Mouse (Mus musculus) midbrain, embryonic 13.5 days (tissue): Measurements from ENCODE around the gene Krtap4-1. TPM values are rescaled to one million over a fixed set of nuclear protein-coding genes. Genes with fewer than 3 reads are reported as not detected.
"Not testable (repeated sequence)": the region's sequence is repeated elsewhere in the genome, so short reads cannot be mapped to it uniquely, and the experiment has no call there.

Experiments
- ATAC-seq: fragments of 200-750 bp; cut with Nextera tagmentation; 2 replicates; pipeline ENCODE4 v1.8.0; 2017; ENCODE audit warnings: mild to moderate bottlenecking, moderate TSS enrichment, moderate library complexity
- H3K27ac ChIP-seq: fragments of 300-500 bp; sonication (generic); 2 replicates; pipeline ENCODE4 v1.5.1; 2015; ENCODE audit warnings: inconsistent platforms, mild to moderate bottlenecking, moderate library complexity
- H3K27me3 ChIP-seq: fragments of 300-500 bp; sonication (generic); 2 replicates; pipeline ENCODE4 v1.6.1; 2015; ENCODE audit warnings: mild to moderate bottlenecking, inconsistent platforms
- H3K36me3 ChIP-seq: fragments of 300-500 bp; sonication (generic); 2 replicates; pipeline ENCODE4 v1.6.1; 2015; ENCODE audit warnings: mild to moderate bottlenecking, inconsistent platforms
- H3K4me1 ChIP-seq: fragments of 300-500 bp; sonication (generic); replicated peaks from 2 replicates; pipeline ENCODE4 v1.6.1; 2015; ENCODE audit warnings: inconsistent platforms
- H3K4me2 ChIP-seq: fragments of 300-500 bp; sonication (generic); replicated peaks from 2 replicates; pipeline ENCODE4 v1.6.1; 2015; ENCODE audit warnings: moderate library complexity, mild to moderate bottlenecking, inconsistent platforms
- H3K4me3 ChIP-seq: fragments of 300-500 bp; sonication (generic); replicated peaks from 2 replicates; pipeline ENCODE4 v1.5.1; 2015; ENCODE audit warnings: mild to moderate bottlenecking, inconsistent platforms
- H3K9ac ChIP-seq: fragments of 300-500 bp; sonication (generic); replicated peaks from 2 replicates; pipeline ENCODE4 v1.6.1; 2015; ENCODE audit warnings: mild to moderate bottlenecking, inconsistent platforms
- H3K9me3 ChIP-seq: fragments of 300-500 bp; sonication (generic); 2 replicates; pipeline ENCODE4 v1.6.1; 2016; ENCODE audit warnings: mild to moderate bottlenecking, inconsistent platforms
- WGBS: fragments of 180-500 bp; shearing (Covaris S2); methylation state at CpG from one replicate; pipeline ENCODE4 v1.1.7; 2015; 5-methylcytosine and 5-hydroxymethylcytosine counted together
- polyA plus RNA-seq: library from polyadenylated mRNA; unstranded; fragments of >200 nt; fragmentation: Nextera tagmentation; extraction: Ambion mirVana; gene quantifications from 2 replicates; pipeline ENCODE4 v1.2.1, GENCODE M21; 2015

Gene Krtap4-1
- polyA plus RNA-seq: not detected in 2 replicates

DNA sequence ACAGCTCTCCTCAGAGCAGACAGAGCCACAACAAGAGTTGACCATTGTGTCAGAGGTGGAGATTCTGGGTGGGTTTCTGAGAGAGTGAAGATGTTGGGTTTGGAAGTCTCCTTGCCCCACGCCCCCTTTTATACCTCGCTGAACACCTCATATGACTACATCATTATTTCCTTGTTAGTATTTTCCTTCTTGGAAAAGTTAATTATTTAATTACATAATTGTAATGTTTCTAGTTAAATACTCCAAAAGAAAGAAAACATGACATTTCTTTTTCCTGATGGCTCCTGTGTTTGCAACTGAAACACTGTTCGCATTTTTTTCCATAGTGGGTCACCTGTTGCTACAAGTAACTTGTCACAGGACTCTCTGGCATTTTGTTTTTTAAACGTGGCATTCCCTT, at the start of gene Krtap4-1:
Gene Krtap4-1 (minus strand): TSS at position 101 of the 400 bp plus-strand sequence.
- Histone ChIP-seq H3K4me3 (no peak within 1 kb of the TSS), H3K4me2 (no peak within 1 kb of the TSS), H3K9ac (no peak within 1 kb of the TSS), H3K27me3 (no peaks in the 10 kb centered on the region), H3K9me3 (no peaks in the 10 kb centered on the region), H3K27ac (no peak within 1 kb of the TSS), H3K36me3 (no peaks in the 10 kb centered on the region), H3K4me1 (no peaks in the 10 kb centered on the region)
- WGBS: 89% methylated on average over 4 of the region's 4 CpGs
- ATAC-seq: no peak

DNA sequence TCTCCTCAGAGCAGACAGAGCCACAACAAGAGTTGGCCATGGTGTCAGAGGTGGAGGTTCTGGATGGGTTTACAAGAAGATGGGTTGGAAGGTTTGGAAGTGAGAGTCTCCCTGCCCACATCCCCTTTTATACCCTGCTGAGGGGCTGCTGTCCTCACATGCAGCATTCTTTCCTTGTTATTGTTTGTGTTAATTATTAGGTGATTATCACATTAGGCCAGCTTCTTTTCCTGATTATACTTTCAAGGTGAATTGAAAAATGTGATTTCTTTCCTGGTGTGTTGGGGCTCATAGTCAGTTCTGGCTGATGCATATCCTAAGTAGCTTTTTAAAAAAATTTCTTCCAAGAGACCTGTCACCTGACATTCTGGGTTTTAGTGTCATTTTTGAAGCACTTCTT, 37.8 kb upstream of the Krtap4-1 start, which contains the start of gene Krtap4-6:
Gene Krtap4-6 (minus strand): TSS at position 101 of the 400 bp plus-strand sequence.
- Histone ChIP-seq H3K9me3 (no peaks in the 10 kb centered on the region), H3K4me3 (no peak within 1 kb of the TSS), H3K9ac (no peak within 1 kb of the TSS), H3K27ac (no peak within 1 kb of the TSS), H3K4me2 (no peak within 1 kb of the TSS), H3K27me3 (no peaks in the 10 kb centered on the region), H3K4me1 (no peaks in the 10 kb centered on the region), H3K36me3 (no peaks in the 10 kb centered on the region)
- ATAC-seq: no peak

DNA sequence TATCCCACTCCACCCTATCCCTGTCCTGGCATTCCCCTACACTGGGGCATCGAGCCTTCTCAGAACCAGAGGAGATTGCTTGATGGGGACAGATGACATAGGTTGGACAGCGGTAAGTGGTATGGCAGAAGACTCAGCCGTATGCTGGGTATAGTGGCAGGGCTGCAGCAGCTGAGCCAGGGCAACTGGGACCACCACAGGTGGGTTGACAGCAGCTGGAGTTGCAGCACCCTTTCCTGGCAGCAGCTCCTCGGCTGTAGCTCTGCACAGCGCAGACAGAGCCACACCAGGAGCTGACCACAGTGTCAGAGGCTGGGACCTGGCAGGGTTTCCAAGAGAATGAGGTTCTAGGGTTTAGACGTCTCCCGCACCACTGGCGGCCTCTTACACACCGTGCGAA, 34.8 kb upstream of the Krtap4-1 start:
- Histone ChIP-seq H3K4me1 (no peaks in the 10 kb centered on the region), H3K4me3 (no peak overlapping the region), H3K27me3 (no peaks in the 10 kb centered on the region), H3K27ac (no peak overlapping the region), H3K36me3 (no peaks in the 10 kb centered on the region), H3K9me3 (no peaks in the 10 kb centered on the region), H3K4me2 (no peak overlapping the region), H3K9ac (no peak overlapping the region)
- 94% methylated on average over 10 of the region's 10 CpGs for WGBS
- ATAC-seq: no peak

DNA sequence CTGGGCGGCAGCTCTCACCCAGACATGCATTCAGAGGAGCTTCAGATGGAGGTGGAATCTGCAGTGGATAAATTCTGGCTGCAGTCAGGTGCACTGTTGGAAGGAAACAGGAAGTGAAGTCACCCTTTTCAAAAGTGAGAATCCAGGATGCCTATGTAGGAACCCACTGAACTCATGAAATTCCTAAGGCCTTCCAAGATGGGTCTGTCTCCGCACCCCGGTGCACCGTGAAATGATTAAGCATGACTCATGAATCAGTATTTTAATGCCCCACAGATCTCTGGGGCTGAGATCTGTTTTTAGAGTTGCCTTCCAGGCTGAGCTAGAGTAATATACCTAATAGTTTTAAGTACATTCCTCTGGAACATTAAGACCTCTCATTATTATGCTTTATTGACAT, 31.2 kb upstream of the Krtap4-1 start:
- Histone ChIP-seq H3K36me3 (no peaks in the 10 kb centered on the region), H3K9me3 (no peaks in the 10 kb centered on the region), H3K4me2 (no peak overlapping the region), H3K4me1 (no peaks in the 10 kb centered on the region), H3K9ac (no peak overlapping the region), H3K27ac (no peak overlapping the region), H3K4me3 (no peak overlapping the region), H3K27me3 (no peaks in the 10 kb centered on the region)
- WGBS: 91% methylated on average over 4 of the region's 4 CpGs
- no peak for ATAC-seq

DNA sequence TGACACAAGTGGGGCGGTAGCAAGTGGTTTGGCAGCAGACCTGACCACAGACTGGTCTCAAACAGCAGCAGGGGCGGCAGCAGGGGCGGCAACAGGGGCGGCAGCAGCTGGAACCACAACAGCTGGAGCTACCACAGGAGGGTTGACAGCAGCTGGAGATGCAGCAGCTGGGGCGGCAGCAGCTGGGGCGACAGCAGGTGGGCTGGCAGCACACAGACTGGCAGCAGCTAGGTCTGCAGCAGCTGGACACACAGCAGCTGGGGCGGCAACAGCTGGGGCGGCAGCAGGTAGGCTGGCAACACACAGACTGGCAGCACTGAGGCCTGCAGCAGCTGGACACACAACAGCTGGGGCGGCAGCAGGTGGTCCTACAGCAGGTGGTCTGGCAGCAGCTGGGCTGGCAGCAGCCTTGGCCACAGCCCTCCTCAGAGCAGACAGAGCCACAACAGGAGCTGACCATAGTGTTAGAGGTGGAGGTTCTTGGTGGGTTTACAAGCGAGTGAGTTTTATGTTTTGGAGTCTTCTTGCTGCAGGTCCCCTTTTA, 30.5 kb upstream of the Krtap4-1 start, which contains the start of gene Gm11563:
Gene Gm11563 (minus strand): TSS at position 494 of the 544 bp plus-strand sequence.
- not testable (repeated sequence) for H3K36me3 ChIP-seq, H3K4me1 ChIP-seq, H3K4me3 ChIP-seq, H3K27me3 ChIP-seq, H3K9me3 ChIP-seq, ATAC-seq, H3K9ac ChIP-seq, H3K4me2 ChIP-seq, H3K27ac ChIP-seq
- 80% methylated on average over 10 of the region's 10 CpGs for WGBS

DNA sequence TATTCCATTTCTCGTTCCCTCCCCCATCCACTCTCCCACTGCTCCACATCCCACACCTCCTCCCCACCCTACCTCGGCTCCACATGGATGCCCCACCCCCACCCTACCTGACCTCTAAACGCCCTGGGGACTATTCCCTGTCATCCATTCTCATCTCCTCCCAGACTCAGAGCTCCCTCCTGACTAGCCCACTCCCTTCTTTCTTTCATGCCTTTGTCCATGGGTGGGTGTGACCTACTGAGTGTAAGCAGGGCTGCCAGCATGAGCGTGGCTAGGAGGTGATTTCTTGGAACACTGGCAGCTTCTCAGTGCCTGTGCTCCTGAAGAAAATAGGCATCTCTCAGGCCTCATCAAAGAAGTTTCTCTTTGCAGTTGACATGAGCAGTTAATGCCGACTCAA, 29.0 kb upstream of the Krtap4-1 start:
- 61% methylated on average over 5 of the region's 5 CpGs for WGBS
- no peaks in the 10 kb centered on the region for H3K36me3 ChIP-seq
- H3K9ac ChIP-seq: no peak overlapping the region
- no peak overlapping the region for H3K4me3 ChIP-seq
- ATAC-seq: no peak
- no peak overlapping the region for H3K27ac ChIP-seq
- no peaks in the 10 kb centered on the region for H3K27me3 ChIP-seq
- H3K9me3 ChIP-seq: no peaks in the 10 kb centered on the region
- no peaks in the 10 kb centered on the region for H3K4me1 ChIP-seq
- H3K4me2 ChIP-seq: no peak overlapping the region

DNA sequence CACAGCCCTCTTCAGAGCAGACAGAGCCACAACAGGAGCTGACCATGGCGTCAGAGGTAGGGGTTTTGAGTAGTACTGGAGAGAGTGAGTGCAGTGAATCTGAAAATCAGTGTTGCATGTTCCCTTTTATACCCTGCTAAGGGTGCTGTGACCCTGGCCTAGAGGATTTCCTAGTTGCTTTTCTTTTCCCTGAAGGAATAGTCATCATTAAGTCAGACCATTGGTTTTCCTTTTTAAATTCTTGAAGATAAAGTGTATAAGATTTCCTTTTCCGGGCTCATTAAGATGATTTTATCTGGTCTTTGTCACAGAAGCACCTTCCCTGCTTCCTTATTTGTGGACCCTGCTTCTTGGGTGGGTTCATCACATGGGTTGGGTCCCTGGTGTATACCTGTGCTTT, 22.1 kb upstream of the Krtap4-1 start, which contains the start of gene Gm11555:
Gene Gm11555 (minus strand): TSS at position 101 of the 400 bp plus-strand sequence.
- no peaks in the 10 kb centered on the region for H3K4me1 ChIP-seq
- ATAC-seq: no peak
- WGBS: 88% methylated on average over 2 of the region's 2 CpGs
- H3K27me3 ChIP-seq: no peaks in the 10 kb centered on the region
- H3K36me3 ChIP-seq: no peaks in the 10 kb centered on the region
- H3K4me2 ChIP-seq: no peak within 1 kb of the TSS
- no peak within 1 kb of the TSS for H3K9ac ChIP-seq
- no peak within 1 kb of the TSS for H3K4me3 ChIP-seq
- H3K9me3 ChIP-seq: no peaks in the 10 kb centered on the region
- H3K27ac ChIP-seq: no peak within 1 kb of the TSS

DNA sequence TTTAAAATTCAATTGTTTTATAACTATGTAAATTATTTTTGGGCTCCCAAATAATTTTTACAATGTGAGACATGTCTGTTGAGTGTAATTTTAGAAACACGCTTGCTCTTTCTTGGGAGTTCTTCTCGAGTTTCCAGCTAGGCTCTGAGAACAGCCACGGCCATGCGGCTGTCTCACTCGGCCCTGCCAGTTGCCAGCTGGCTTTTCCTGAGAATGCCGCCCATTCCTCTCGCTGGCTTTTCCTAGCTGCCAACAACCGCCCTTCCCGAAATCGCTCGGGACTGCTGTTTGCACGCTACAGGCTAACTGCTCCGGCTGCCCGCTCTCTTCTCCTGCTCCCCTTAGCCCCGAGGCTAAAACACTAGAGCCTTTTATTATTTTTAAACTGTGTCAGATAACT, 18.4 kb upstream of the Krtap4-1 start:
- no peak overlapping the region for H3K27ac ChIP-seq
- no peak for ATAC-seq
- no peak overlapping the region for H3K4me2 ChIP-seq
- H3K27me3 ChIP-seq: no peaks in the 10 kb centered on the region
- 89% methylated on average over 15 of the region's 15 CpGs for WGBS
- H3K4me1 ChIP-seq: no peaks in the 10 kb centered on the region
- H3K36me3 ChIP-seq: no peaks in the 10 kb centered on the region
- no peaks in the 10 kb centered on the region for H3K9me3 ChIP-seq
- no peak overlapping the region for H3K9ac ChIP-seq
- H3K4me3 ChIP-seq: no peak overlapping the region

DNA sequence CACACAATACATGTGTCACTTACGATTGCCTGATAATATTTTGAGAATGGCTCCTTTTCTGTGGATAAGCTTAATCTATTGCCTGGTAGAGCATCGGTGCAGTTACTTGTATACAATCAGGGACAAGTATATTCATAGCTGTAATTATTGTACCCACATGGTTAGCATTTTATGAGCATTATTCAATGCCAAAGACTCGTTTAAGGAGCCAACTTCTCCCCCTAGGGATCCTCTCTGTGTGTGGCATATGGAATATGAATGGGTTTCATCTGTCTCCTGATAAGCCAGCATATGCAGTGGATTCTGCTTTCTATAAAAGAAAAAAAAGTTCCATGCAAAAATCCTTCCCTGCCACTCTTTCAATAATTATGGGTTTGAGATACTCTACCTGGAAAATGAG, 16.3 kb upstream of the Krtap4-1 start:
- no peak overlapping the region for H3K9ac ChIP-seq
- no peaks in the 10 kb centered on the region for H3K4me1 ChIP-seq
- H3K27ac ChIP-seq: no peak overlapping the region
- H3K4me3 ChIP-seq: no peak overlapping the region
- H3K9me3 ChIP-seq: no peaks in the 10 kb centered on the region
- H3K4me2 ChIP-seq: no peak overlapping the region
- no peaks in the 10 kb centered on the region for H3K36me3 ChIP-seq
- WGBS: 70% methylated on average over 3 of the region's 3 CpGs
- no peaks in the 10 kb centered on the region for H3K27me3 ChIP-seq
- ATAC-seq: no peak

DNA sequence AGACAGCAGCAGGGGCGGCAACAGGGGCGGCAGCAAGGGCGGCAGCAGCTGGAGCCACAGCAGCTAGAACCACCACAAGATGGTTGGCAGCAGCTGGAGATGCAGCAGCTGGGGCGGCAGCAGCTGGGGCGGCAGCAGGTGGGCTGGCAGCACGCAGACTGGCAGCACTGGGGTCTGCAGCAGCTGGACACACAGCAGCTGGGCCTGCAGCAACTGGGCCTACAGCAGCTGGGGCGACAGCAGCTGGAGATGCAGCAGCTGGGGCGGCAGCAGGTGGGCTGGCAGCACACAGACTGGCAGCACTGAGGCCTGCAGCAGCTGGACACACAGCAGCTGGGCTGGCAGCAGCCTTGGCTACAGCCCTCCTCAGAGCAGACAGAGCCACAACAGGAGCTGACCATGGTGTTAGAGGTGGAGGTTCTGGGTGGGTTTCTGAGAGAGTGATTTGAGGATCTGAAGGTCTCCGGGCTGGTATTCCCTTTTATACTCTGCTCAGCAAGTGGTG, 15.6 kb upstream of the Krtap4-1 start, which contains the start of gene Krtap4-7:
Gene Krtap4-7 (minus strand): TSS at position 455 of the 505 bp plus-strand sequence.
- H3K9me3 ChIP-seq, H3K4me1 ChIP-seq, H3K27me3 ChIP-seq, H3K27ac ChIP-seq, H3K9ac ChIP-seq, H3K36me3 ChIP-seq, H3K4me3 ChIP-seq, H3K4me2 ChIP-seq, ATAC-seq: not testable (repeated sequence)
- 87% methylated on average over 9 of the region's 9 CpGs for WGBS

DNA sequence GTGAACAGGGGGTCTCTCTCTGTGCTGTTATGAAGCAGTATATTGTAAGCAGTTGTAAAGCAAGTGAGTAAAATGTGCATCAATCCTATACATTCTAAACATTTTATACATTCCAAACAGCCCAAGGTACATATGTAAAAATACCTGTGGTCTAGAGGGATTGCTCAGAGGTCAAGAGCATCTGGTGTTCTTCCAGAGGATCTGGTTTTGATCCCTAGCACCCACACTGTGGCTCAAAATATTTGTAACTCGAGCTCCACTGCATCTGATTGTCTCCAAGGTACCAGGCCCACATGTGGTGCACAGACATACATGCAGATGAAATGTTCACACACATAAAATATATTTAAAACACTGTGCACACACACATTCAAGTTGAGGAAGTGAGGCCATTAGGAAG, 12.9 kb upstream of the Krtap4-1 start:
- ATAC-seq: no peak
- H3K4me2 ChIP-seq: no peak overlapping the region
- H3K4me1 ChIP-seq: no peaks in the 10 kb centered on the region

DNA sequence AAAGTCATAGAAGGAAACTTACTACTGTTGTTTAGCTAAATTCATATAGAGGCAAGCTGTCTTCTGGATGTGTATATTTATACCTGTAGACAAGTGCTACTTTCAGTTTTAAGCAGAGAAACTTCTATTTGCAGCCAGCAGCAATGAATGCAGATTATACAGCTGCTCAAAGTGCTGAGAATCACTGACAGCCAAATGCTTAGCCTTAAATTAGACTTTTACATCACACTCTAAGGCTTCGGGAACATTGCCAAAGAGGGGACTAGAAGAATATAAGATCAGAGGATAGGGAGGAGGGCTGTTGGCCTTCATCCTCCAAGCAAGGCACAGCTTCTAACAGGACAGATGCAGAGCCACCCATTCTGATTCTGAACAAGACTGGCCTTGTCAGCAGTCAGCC, 9.0 kb upstream of the Krtap4-1 start:
- H3K27ac ChIP-seq: no peak overlapping the region
- WGBS: 73% methylated on average over 1 of the region's 1 CpGs
- H3K4me1 ChIP-seq: no peaks in the 10 kb centered on the region
- H3K4me3 ChIP-seq: no peak overlapping the region
- H3K27me3 ChIP-seq: no peaks in the 10 kb centered on the region
- no peaks in the 10 kb centered on the region for H3K9me3 ChIP-seq
- H3K4me2 ChIP-seq: no peak overlapping the region
- H3K9ac ChIP-seq: no peak overlapping the region
- no peak for ATAC-seq
- no peaks in the 10 kb centered on the region for H3K36me3 ChIP-seq

More for the DNA sequence above, 12.9 kb upstream of the Krtap4-1 start:
- Histone ChIP-seq H3K4me3 (no peak overlapping the region), H3K27me3 (no peaks in the 10 kb centered on the region), H3K36me3 (no peaks in the 10 kb centered on the region), H3K9ac (no peak overlapping the region), H3K27ac (no peak overlapping the region), H3K9me3 (no peaks in the 10 kb centered on the region)
- 47% methylated on average over 1 of the region's 1 CpGs for WGBS

DNA sequence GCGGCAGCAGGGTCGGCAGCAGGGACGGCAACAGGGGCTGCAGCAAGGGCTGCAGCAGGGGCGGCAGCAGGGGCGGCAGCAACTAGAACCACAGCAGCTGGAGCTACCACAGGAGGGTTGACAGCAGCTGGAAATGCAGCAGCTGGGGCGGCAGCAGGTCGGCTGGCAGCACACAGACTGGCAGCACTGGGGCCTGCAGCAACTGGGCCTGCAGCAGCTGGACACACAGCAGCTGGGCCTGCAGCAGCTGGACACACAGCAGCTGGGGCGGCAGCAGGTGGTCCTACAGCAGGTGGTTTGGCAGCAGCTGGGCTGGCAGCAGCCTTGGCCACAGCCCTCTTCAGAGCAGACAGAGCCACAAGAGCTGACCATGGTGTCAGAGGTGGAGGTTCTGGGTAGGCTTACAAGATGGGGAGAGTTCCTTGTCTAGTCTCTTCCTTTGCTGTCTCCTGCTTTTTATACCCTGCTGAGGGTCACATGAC, 6.7 kb upstream of the Krtap4-1 start, which contains the start of gene Krtap4-2:
Gene Krtap4-2 (minus strand): TSS at position 432 of the 482 bp plus-strand sequence.
- WGBS: 37% methylated on average over 8 of the region's 8 CpGs

More for the DNA sequence above, 6.7 kb upstream of the Krtap4-1 start, which contains the start of gene Krtap4-2:
- Histone ChIP-seq H3K4me3 (no peak within 1 kb of the TSS), H3K36me3 (no peaks in the 10 kb centered on the region), H3K27ac (no peak within 1 kb of the TSS), H3K27me3 (no peaks in the 10 kb centered on the region), H3K4me2 (no peak within 1 kb of the TSS), H3K9ac (0 out of 2 replicates have a peak within 1 kb of the TSS, but pooled peaks have one; percentile 3), H3K4me1 (no peaks in the 10 kb centered on the region), H3K9me3 (no peaks in the 10 kb centered on the region)
- ATAC-seq: no peak
